Mouse (Mus musculus): ENCODE measurements at regions not wholly inside any gene's neighbourhood (a gene's known extent, or its start where the extent isn't known, plus 50 kb on each side); places are given as distances from the start of the nearest gene placed in this dataset.

DNA sequence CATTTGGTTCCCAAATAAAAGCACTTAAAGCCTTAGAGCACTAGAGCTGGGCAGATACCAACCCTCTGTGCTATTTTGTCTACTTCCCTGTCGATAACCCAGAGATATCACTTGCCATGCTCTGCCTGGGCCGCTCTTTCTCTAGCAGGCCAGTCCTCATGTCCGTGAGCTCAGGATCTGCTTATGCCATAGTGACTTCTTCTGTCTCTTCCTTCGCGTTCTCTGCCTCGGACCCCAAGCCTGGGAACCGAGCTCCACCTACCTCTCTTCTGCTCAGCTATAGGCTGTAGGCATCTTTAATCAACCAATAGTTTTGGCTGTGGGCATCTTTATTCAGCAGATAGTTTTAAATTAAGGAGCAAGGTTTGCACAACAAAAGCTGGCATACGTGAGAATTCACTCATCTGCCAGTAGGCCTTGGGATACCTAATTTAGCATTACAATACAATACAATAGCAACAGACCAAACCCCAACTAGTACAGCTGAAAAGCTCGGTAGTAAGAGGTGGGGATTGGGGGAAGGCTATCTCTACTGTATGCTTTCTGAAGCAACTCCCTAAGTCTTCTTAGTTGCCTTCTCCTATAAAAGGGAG lies 72.0 kb upstream of the Eomes start:
- no peak for DNase-seq (ENCODE audit: low spot score)

GRCm38 (mm10) chr9:118416032-118416431 lies 62.0 kb upstream of the Eomes start:
- no peak for DNase-seq (ENCODE audit: low spot score)

- DNase-seq (ENCODE audit: low spot score) = no peak
Observed at GRCm38 (mm10) chr9:118416475-118416874, 61.5 kb upstream of the Eomes start.

GRCm38 (mm10) chr9:118424344-118424743 lies 53.7 kb upstream of the Eomes start:
- DNase-seq (ENCODE audit: low spot score) = no peak
